Mouse (Mus musculus): Measurements from ENCODE around the gene Scgb1a1.
"Not testable (repeated sequence)": the region's sequence is repeated elsewhere in the genome, so short reads cannot be mapped to it uniquely, and the experiment has no call there.

Scgb1a1 gene

DNA sequence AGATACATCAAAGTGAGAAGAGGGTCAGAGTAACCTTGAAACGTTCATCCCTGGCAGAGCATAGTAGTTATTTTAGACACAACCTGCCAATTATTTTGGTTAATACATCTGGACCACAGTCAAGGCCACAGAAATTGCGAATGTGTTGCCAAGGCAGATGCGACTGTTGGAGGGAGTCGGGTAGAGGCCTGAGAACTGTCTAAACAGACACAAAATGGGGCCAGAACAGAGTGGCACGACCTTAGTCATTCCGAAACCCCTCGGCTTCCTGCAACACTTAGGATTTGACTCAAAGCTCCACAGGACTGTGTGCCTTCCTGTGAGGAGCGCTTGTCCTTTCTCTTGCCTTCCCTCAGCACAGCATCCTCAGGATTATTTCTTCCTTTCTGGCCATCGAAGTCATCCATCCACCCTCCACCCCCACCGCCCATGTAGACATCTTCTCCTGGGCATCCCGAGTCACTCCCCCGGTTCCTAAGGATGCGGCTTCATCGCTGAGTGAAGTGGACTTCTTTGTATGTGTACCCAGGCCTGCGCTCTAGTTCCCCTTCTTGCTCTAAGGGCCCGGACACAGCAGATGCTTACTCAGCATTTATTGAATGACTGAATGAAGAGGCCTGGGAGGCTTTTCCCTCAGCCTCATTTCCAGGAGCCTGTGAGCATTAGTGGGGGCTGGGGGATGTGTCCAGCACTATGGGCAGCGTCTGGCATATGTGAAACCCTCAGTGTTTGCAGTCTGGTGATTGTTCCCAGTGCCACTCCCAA, 12.7 kb upstream of the Scgb1a1 start:
- DNase-seq (ENCODE audit: low spot score) = peak; percentile 68

GRCm38 (mm10) chr19:9099751-9100150, 12.0 kb upstream of the Scgb1a1 start:
- DNase-seq (ENCODE audit: low spot score) = no peak

- no peak for DNase-seq (ENCODE audit: low spot score)
Observed at GRCm38 (mm10) chr19:9097441-9097840, 9.7 kb upstream of the Scgb1a1 start.

DNA sequence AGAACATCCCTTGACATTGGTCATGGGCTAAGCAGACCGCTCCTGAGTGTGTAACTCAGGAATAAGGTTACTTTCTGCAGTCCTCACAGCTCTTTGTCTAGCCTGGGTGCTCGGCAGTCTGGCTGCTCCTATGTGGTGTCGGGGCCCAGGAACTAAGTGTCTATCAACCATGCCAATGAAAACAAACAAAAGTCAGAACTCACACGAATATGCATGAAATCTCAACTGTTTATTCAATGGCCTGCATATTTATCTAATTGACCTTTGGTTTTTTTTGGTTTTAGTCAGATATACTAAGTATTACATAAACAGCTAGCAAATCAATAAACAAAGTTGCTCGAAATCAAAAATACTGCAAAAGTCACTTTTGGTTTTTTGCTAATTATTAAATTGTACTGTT, 7.4 kb upstream of the Scgb1a1 start:
- no peak for DNase-seq (ENCODE audit: low spot score)

DNA sequence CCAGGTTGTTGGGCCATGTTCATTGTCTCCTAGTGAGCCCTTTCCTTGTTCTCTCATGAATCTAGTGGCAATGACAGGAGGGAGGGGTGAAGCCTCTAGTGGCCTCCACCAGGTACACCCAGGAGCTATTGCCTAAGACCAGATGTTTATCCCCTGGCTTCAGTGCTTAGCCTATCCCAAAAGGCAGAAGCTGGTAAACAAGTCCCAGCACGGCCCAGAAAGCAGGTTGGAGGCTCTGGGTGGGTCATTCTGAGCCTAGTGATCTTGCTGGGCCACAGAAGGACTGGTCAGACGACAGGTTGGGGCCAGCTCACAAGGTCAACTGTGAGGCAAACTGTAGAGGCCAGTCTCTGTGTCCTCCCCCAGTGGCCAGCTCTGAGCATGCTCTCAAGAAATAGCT, 3.0 kb upstream of the Scgb1a1 start:
- no peak for DNase-seq (ENCODE audit: low spot score)

GRCm38 (mm10) chr19:9090191-9090590, 2.4 kb upstream of the Scgb1a1 start:
- DNase-seq (ENCODE audit: low spot score) = no peak

DNA sequence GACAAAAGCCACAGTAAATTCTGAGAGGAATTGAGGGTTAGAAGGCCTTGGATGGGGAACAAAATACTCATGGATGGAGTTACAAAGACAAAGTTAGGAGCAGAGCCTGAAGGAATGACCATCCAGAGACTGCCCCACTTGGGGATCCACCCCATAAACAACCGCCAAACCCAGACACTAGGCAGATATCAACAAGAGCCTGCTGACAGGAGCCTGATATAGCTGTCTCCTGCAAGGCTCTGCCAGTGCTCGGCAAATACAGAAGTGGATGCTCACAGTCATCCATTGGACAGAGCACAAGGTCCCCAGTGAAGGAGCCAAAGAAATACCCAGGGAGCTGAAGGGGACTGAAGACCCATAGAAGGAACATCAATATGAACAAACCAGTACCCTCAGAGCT, 3.9 kb downstream of the Scgb1a1 start:
- not testable (repeated sequence) for DNase-seq (ENCODE audit: low spot score)

DNA sequence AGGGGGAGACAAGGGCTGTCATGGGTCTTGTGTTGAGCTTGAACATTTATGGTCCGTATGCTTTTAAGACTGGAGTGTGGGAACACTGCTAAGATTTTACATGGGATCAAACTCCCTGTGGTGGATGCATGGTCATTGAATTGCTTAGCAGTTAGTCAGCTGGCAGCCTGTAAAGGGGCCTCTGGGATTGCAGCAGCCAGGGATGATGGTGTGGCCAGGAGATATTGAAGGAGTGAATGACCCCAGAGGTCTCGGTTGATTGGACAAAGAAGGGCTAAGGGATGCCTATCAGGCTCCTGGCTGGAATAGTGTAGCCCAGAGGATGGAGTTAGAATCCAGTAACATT, 4.8 kb downstream of the Scgb1a1 start:
- DNase-seq (ENCODE audit: low spot score) = no peak

DNA sequence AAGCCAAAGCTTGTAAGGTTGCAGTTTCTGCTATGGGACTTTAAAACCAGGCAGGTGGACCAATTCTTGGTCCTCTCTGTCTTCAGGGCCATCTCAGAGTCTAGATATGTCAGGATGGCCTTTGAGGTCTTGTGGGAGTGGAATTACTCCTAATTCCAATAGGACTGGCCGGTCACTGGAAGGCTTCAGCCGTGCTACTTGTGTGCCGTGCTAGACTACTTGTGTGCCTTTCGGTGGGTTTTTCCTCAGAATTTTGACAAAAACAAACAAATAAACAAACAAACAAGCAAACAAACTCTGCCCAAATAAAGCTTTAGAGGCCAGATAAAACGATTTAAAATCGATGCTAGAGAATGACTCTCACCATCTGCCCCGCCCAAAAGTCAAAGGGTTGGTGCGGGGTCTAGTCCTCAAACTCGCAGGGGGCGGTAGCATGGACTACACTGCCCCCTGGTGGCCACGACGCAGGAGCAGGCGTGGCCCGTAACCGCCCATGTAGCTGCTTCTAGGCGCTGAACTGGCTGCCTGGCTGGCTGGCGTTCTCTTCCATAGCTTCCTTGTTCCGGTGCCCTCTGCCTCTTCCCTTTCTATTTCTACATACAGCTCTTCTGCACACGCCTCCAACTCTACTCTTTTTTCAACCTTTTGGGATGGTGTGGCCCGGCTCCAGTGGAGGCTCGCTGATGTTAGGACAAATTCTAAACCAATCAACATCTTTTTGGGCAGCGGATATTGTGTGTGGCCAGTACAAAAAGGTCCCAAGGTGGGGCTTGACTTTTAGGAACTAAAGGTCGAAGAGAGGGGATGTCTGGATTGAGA, 5.4 kb downstream of the Scgb1a1 start:
- DNase-seq (ENCODE audit: low spot score) = peak; percentile 82

GRCm38 (mm10) chr19:9081311-9082190, 6.2 kb downstream of the Scgb1a1 start:
- DNase-seq (ENCODE audit: low spot score) = no peak

GRCm38 (mm10) chr19:9079916-9080315, 7.8 kb downstream of the Scgb1a1 start:
- no peak for DNase-seq (ENCODE audit: low spot score)

- DNase-seq (ENCODE audit: low spot score) = no peak
Observed at GRCm38 (mm10) chr19:9076982-9077660, 10.6 kb downstream of the Scgb1a1 start.

- no peak for DNase-seq (ENCODE audit: low spot score)
Observed at GRCm38 (mm10) chr19:9076035-9076434, 11.7 kb downstream of the Scgb1a1 start.

- DNase-seq (ENCODE audit: low spot score) = no peak
Observed at GRCm38 (mm10) chr19:9075558-9075957, 12.2 kb downstream of the Scgb1a1 start.

DNA sequence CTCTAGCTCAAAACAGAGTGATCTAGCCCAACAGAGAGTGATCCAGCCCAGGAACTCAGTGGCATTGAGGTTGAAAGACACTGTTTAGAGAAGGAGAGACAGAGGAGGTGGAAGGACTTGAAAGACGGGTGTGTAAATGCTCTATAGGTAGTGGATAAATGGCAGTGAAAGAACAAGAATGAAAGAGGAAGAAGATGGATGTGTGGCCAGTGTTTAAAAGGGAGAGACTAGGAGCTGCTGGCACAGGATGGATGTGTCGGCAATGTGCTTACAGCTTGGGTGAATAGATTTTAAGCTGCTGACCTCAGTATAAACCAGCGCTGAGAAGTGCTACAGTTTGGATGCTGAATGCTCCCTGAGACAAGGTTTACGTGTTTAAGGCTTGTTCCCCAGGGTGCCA, 13.3 kb downstream of the Scgb1a1 start:
- no peak for DNase-seq (ENCODE audit: low spot score)

GRCm38 (mm10) chr19:9073776-9074411, 13.9 kb downstream of the Scgb1a1 start:
- DNase-seq (ENCODE audit: low spot score) = no peak

GRCm38 (mm10) chr19:9072157-9072530, 15.6 kb downstream of the Scgb1a1 start:
- DNase-seq (ENCODE audit: low spot score) = no peak

DNA sequence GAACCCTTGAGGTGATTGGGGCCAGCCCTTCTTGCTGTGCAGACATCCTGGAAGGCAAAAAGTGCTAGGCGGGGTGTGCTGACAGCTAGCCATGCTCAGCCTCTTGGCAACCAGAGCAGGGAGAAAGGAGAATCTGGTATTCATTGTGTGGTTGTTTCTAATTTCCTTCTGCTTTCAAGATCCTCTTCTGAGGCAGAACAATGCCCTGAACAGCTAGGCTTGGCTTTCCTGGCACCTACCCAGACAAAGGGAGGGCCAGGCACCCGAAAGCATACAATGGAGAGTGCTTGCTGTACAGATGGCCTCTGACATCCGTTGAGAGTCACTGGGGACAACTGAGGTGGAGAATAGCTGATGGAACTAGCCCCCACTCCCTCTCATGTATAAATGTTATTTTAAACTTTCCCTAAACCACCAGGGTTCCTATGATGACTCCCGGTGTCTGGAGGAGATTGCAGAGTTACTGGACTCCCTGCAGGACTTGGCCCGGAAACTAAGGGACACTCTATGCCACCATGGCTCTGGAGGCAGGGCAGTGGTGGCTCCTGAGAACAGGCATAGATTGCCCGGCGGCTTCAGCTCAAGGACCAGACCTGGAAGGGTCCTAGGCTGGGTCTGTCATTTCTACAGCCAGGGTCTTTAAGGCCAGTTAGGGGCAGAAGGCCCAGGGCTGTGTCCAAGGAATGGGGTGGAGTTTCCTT, 16.2 kb downstream of the Scgb1a1 start:
- peak; percentile 40 for DNase-seq (ENCODE audit: low spot score)

- no peak for DNase-seq (ENCODE audit: low spot score)
Observed at GRCm38 (mm10) chr19:9070316-9070715, 17.4 kb downstream of the Scgb1a1 start.

DNA sequence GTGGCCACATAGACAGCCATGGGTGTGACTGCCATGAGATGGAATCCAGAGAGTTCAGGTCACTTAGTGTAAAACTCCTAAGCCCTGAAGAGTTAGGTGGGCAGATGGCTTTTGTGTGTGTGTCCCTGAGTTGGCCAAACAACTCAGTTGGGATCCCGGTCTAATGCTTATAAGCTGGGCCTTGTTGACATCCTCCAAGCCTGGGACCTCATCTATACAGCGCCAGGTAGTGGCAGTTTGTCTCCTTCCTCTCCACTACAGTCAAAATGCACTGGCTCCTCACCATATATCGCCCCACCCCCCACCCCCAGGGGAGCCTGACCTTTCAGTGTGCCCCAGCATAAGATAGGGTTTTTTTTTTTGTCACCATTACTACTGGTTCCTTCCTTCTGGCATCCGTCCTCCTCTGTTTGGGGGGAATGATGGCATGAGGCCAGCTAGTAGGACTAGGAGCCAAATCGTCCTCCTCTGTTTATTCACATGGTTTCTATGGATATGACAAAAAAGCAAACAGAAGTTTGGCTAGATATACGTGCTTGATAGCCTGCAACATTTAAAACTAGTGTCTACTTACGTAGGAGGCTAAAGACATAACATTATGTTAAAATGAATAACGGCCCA, 18.0 kb downstream of the Scgb1a1 start:
- DNase-seq (ENCODE audit: low spot score) = no peak

All from testis, postnatal 14 days (tissue).